Mouse (Mus musculus) lung, embryonic 15.5 days (tissue): ENCODE results near the gene Uhrf1. TPM values are rescaled to one million over a fixed set of nuclear protein-coding genes. Genes with fewer than 3 reads are reported as not detected.
A peak's percentile ranks its signal among the peaks of the same experiment; 100 is the strongest.

Experiments used
- ATAC-seq: fragments of 200-750 bp; cut with Nextera tagmentation; 2 replicates; pipeline ENCODE4 v1.8.0; 2017; ENCODE audit warnings: moderate number of reproducible peaks, borderline replicate concordance; ENCODE audit not compliant: low FRiP score, low TSS enrichment; ENCODE audit errors: extremely low read depth
- H3K27ac ChIP-seq: fragments of 300-500 bp; sonication (generic); 2 replicates; pipeline ENCODE4 v1.5.1; 2015; ENCODE audit warnings: moderate library complexity, mild to moderate bottlenecking, inconsistent platforms
- H3K27me3 ChIP-seq: fragments of 300-500 bp; sonication (generic); 2 replicates; pipeline ENCODE4 v1.6.1; 2015; ENCODE audit warnings: inconsistent platforms
- H3K36me3 ChIP-seq: fragments of 300-500 bp; sonication (generic); 2 replicates; pipeline ENCODE4 v1.6.1; 2015; ENCODE audit warnings: inconsistent platforms
- H3K4me1 ChIP-seq: fragments of 300-500 bp; sonication (generic); 2 replicates; pipeline ENCODE4 v1.6.1; 2015; ENCODE audit warnings: inconsistent platforms
- H3K4me2 ChIP-seq: fragments of 300-500 bp; sonication (generic); 2 replicates; pipeline ENCODE4 v1.6.1; 2015; ENCODE audit warnings: inconsistent platforms, mild to moderate bottlenecking, moderate library complexity
- H3K4me3 ChIP-seq: fragments of 300-500 bp; sonication (generic); 2 replicates; pipeline ENCODE4 v1.5.1; 2015; ENCODE audit warnings: mild to moderate bottlenecking, inconsistent platforms
- H3K9ac ChIP-seq: fragments of 300-500 bp; sonication (generic); 2 replicates; pipeline ENCODE4 v1.6.1; 2015; ENCODE audit warnings: inconsistent platforms
- H3K9me3 ChIP-seq: fragments of 300-500 bp; sonication (generic); 2 replicates; pipeline ENCODE4 v1.6.1; 2016; ENCODE audit warnings: inconsistent platforms
- WGBS: fragments of 180-500 bp; shearing (Covaris S2); methylation state at CpG from one replicate; pipeline ENCODE4 v1.1.7; 2015; 5-methylcytosine and 5-hydroxymethylcytosine counted together
- polyA plus RNA-seq: library from polyadenylated mRNA; unstranded; fragments of >200 nt; fragmentation: Nextera tagmentation; extraction: Ambion mirVana; gene quantifications from 2 replicates; pipeline ENCODE4 v1.2.1, GENCODE M21; 2015

The Uhrf1 gene
- polyA plus RNA-seq, 1 experiment from 2014 or later: 150 TPM

DNA sequence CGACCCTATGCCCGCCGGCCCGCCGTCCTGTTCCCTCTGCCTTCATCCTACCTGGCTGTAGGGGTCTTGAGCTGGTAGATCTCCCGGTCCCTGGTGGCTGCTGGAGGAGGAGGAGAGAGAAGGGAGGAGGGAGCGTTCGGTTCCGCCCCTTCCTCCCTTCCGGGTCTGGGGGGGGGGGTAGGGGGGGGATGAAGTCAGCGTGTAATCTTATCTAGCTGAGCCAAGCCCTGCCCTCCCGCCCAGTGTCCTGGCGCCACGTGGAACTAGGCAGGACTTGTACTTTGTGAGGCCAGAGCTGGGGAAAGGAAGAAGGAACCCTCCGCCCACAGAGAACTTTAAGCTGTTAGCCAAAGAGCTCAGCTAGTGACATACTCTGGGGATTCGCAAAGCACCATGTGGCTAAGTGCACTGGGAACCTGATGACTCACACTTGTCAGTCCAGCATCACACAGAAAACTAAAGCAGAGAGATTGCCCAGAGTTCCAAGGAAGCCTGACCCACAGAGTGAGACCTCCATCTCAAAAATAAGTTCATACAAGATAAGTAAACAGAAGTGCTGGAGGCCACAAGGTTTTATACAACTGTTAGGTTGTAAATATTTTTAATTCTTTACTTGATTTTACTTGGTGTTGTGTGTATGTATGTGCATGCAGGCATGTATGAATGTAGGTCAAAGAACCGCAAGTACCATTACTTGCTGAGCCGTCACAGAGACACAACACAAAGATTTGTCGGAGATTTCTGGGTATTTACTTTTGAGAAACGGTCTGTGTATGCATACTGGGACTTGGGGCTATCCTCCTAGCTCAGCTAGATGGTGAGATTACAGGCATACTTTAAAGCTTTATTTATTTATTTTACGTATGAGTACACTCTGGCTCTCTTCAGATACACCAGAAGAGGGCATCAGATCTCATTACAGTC lies 26.2 kb upstream of the Uhrf1 start, which contains the start of gene Ticam1:
Gene Ticam1 (minus strand): TSS at position 144 of the 924 bp plus-strand sequence.
- peak; percentile 93 for ATAC-seq
- Histone ChIP-seq H3K27ac (peak within 1 kb of the TSS; percentile 94), H3K36me3 (peaks cover 36% of the 10 kb centered on the region), H3K27me3 (no peaks in the 10 kb centered on the region), H3K4me2 (peak within 1 kb of the TSS; percentile 75), H3K9me3 (no peaks in the 10 kb centered on the region), H3K9ac (peak within 1 kb of the TSS; percentile 61), H3K4me3 (peak within 1 kb of the TSS; percentile 57), H3K4me1 (peaks cover 36% of the 10 kb centered on the region)
- 2% methylated on average over 19 of the region's 21 CpGs for WGBS

DNA sequence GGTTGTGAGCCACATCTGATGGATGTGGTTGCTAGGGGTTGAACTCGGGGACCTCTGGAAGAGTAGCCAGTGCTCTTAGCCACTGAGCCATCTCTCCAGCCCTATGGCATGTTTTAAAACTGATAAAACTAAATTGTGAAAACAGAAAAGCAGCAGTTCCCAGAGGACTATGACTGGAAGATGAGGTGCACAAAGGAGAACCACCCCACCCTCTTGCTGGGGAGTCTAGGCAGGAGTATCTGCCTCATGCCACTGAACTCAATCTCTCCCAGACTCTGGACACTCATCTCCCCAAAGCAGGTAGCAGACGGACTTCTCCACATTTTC lies 25.6 kb upstream of the Uhrf1 start:
- Histone ChIP-seq H3K9ac (no peak overlapping the region), H3K36me3 (peaks cover 35% of the 10 kb centered on the region), H3K4me1 (peaks cover 34% of the 10 kb centered on the region), H3K9me3 (no peaks in the 10 kb centered on the region), H3K4me3 (no peak overlapping the region), H3K4me2 (peak overlapping the region; percentile 75), H3K27ac (peak overlapping the region; percentile 94), H3K27me3 (no peaks in the 10 kb centered on the region)
- ATAC-seq: no peak
- 27% methylated on average over 2 of the region's 2 CpGs for WGBS

DNA sequence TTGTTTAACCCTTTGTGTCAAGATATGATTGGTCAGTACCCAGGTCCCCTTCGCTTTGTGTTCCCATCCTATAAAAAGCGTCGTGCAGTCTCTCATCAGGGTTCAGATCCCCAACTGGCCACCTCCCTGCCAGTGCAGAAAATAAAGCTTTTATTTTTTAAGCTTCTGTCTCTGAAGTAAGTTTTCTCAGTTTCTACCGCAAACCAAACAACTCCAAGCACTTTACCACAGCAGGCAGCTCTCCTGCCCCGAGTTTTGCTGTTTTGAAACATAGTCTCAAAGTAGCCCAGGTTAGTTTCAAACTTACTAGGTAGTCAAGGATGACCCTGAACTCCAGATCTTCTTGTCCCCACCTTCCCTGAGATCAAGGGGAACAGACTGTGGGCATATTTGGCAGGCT lies 24.8 kb upstream of the Uhrf1 start:
- Histone ChIP-seq H3K4me1 (peaks cover 26% of the 10 kb centered on the region), H3K4me3 (no peak overlapping the region), H3K4me2 (no peak overlapping the region), H3K9me3 (no peaks in the 10 kb centered on the region), H3K27ac (no peak overlapping the region), H3K9ac (no peak overlapping the region), H3K27me3 (no peaks in the 10 kb centered on the region), H3K36me3 (peaks cover 42% of the 10 kb centered on the region)
- WGBS: 86% methylated on average over 5 of the region's 5 CpGs
- ATAC-seq: no peak

DNA sequence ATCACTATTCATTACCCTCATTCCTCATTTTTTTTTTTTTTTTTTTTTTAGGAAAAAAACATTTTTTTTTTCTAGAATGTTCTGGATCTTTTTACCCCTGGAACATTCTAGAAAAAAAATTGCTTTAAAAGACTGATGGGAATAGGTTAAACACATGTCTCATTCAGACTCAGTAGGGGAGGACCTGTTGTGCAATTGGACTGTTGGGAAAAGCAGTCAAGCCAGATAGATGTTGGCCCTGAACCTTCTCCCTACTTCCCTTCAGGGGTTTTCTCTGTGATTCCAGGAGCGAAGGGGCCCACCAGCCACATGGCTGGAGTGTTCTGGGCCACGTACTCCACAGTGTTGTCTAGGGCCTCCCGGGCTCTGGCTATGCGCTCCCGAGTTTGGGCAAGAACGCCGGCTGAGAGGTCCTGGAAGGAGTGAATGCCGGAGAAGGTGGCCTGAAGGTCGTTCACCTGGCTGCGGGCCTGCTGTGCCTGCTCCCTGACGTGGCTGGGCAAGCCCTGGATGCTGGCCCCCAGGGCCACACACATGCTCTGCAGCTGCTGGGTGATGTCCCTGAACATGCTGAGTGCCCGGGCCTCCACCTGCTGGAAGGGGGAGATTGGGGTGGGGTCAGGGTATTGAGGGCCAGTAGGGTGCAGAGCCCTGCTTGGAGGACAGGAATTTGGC lies 23.5 kb upstream of the Uhrf1 start:
- Histone ChIP-seq H3K27me3 (no peaks in the 10 kb centered on the region), H3K36me3 (peaks cover 47% of the 10 kb centered on the region), H3K27ac (no peak overlapping the region), H3K4me3 (no peak overlapping the region), H3K9ac (no peak overlapping the region), H3K4me2 (no peak overlapping the region), H3K4me1 (peaks cover 18% of the 10 kb centered on the region), H3K9me3 (no peaks in the 10 kb centered on the region)
- 90% methylated on average over 12 of the region's 12 CpGs for WGBS
- no peak for ATAC-seq

DNA sequence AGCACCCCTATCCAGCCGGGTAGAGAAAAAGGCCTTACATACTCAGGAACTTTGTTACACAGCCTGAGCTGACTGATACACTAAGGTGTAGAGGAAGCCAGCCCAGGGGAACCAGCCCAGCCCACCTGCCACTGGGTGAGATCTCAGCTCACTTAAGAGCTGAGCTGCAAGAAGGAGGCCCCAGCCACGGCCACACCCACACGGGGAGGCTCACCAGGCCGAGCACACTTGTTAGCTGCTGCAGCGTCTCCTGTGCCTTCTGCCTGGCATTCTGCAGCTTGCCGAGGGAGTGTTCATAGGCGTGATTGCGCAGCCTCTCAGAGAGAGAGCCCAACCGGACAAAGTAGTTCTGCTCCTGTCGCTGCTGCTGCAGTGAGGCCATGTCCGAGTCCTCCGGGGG lies 21.9 kb upstream of the Uhrf1 start:
- 89% methylated on average over 12 of the region's 12 CpGs for WGBS
- H3K4me2 ChIP-seq: no peak overlapping the region
- H3K27ac ChIP-seq: no peak overlapping the region
- H3K9ac ChIP-seq: no peak overlapping the region
- H3K36me3 ChIP-seq: peaks cover 63% of the 10 kb centered on the region
- no peaks in the 10 kb centered on the region for H3K9me3 ChIP-seq
- H3K4me3 ChIP-seq: no peak overlapping the region
- no peak for ATAC-seq
- peaks cover 12% of the 10 kb centered on the region for H3K4me1 ChIP-seq
- no peaks in the 10 kb centered on the region for H3K27me3 ChIP-seq

DNA sequence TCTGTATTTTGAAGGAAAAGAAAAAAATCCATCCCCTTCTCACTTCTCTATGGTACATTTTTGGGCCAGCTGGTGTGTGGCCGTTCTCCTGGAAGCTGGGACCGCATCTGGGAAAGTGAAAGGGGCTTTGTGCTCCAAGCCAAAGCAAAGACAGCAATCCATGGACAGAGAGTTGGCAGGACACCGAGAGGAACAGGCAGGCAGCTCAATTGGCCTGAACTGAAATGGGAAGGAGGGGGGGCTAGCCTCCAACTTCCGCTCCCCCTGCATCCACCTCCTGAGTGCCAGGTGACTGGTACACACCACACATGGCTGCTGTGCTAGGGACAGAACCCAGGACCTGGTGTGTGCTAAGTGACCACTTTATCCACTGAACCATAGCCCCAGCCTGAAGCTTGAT lies 20.3 kb upstream of the Uhrf1 start:
- Histone ChIP-seq H3K27ac (no peak overlapping the region), H3K4me1 (peaks cover 14% of the 10 kb centered on the region), H3K9me3 (no peaks in the 10 kb centered on the region), H3K4me3 (no peak overlapping the region), H3K27me3 (no peaks in the 10 kb centered on the region), H3K9ac (no peak overlapping the region), H3K4me2 (no peak overlapping the region), H3K36me3 (peaks cover 67% of the 10 kb centered on the region)
- ATAC-seq: no peak
- 85% methylated on average over 4 of the region's 4 CpGs for WGBS

DNA sequence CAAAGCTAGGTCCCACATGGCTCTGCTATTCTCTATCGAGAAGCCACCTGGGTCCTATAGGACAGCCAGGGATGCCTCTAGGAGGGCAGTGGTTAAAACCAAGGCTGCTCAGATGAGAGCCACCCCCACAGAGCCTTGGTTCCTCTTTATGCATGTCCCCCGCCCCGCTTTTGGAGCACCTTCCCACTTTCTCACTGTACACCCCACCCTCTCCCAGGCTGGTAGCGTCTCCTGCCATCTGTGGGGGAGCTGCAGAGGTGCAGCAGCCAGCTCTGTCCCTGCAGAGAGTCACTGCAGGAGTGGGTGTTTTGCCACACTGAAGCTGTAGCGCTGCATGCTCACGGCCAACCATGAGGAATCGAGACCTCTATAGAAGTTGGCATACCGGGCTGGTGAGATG lies 19.8 kb upstream of the Uhrf1 start:
- Histone ChIP-seq H3K4me2 (no peak overlapping the region), H3K36me3 (peaks cover 66% of the 10 kb centered on the region), H3K27me3 (no peaks in the 10 kb centered on the region), H3K4me1 (peaks cover 17% of the 10 kb centered on the region), H3K4me3 (no peak overlapping the region), H3K27ac (no peak overlapping the region), H3K9ac (no peak overlapping the region), H3K9me3 (no peaks in the 10 kb centered on the region)
- WGBS: 89% methylated on average over 8 of the region's 8 CpGs
- ATAC-seq: no peak

DNA sequence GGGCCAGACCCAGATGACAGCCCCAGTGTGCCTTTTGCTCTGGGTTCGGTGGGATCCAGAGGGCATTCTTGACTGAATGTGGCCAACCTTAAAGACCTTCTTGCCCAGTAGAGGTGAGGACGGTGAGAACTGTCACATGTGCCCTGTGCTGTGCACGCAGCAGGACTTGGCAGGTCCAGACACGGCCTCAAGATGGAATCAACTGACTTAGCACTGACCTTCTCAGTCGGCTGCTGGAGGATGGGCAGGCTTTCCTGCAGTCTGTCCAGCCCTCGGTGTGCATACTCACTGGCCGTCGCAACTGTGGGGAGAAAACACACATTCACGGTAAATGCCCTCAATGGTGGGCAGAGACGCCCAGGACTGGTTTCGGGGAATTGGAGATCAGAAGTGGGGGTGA lies 17.1 kb upstream of the Uhrf1 start:
- no peak for ATAC-seq
- Histone ChIP-seq H3K4me3 (no peak overlapping the region), H3K36me3 (peaks cover 47% of the 10 kb centered on the region), H3K9me3 (no peaks in the 10 kb centered on the region), H3K4me2 (no peak overlapping the region), H3K27ac (no peak overlapping the region), H3K27me3 (no peaks in the 10 kb centered on the region), H3K9ac (no peak overlapping the region), H3K4me1 (peaks cover 38% of the 10 kb centered on the region)
- WGBS: 92% methylated on average over 11 of the region's 11 CpGs

DNA sequence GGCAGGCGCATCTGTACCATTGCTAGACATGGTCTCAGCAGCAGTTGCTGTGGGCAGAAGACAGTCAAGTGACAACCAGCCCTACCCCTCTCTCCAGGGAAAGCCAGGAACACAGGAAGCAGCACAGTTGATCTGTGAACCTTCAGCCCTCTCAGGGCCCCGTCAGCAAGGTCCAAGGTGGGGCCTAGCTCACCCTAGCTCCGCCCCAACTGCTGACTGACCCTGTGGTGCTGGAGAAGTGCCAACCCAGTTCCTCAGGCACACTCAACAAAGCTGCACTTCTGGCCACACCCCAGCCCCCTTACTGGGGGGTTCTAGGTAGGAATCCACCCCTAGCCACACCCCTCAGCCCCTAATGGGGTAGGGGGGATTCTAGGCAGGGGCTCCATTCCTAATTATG lies 15.3 kb upstream of the Uhrf1 start:
- Histone ChIP-seq H3K9ac (no peak overlapping the region), H3K27ac (peak overlapping the region; percentile 97), H3K4me3 (peak overlapping the region; percentile 12; the same call in 1 of the 2 replicates), H3K4me2 (peak overlapping the region; percentile 44), H3K27me3 (no peaks in the 10 kb centered on the region), H3K9me3 (no peaks in the 10 kb centered on the region), H3K36me3 (peaks cover 34% of the 10 kb centered on the region), H3K4me1 (peaks cover 44% of the 10 kb centered on the region)
- 30% methylated on average over 3 of the region's 3 CpGs for WGBS
- ATAC-seq: no peak

DNA sequence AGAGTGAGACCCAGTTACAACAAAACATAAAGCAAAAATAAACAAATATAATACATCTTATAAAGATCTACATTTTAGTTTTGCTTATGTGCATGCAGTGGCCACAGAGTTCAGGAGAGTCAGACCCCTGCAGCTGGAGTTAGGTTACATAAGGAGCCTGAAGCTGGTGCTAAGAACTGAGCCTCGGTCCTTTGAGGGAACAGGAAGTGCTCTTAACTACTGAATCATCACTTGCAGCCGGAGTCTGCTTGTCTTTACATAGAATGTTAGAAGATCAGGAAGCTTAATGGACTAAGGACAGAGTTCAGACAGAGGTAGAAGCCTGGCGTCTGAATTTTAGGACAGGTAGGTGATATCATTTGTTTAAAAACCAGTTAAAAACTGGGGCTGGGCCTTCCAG lies 14.3 kb upstream of the Uhrf1 start:
- WGBS: 22% methylated on average over 3 of the region's 3 CpGs
- H3K36me3 ChIP-seq: peaks cover 27% of the 10 kb centered on the region
- peak overlapping the region; percentile 79 for H3K4me2 ChIP-seq
- no peaks in the 10 kb centered on the region for H3K27me3 ChIP-seq
- H3K4me3 ChIP-seq: peak overlapping the region; percentile 60
- H3K4me1 ChIP-seq: peaks cover 44% of the 10 kb centered on the region
- H3K9me3 ChIP-seq: no peaks in the 10 kb centered on the region
- ATAC-seq: no peak
- peak overlapping the region; percentile 55; the same call in 1 of the 2 replicates for H3K9ac ChIP-seq
- H3K27ac ChIP-seq: peak overlapping the region; percentile 97

DNA sequence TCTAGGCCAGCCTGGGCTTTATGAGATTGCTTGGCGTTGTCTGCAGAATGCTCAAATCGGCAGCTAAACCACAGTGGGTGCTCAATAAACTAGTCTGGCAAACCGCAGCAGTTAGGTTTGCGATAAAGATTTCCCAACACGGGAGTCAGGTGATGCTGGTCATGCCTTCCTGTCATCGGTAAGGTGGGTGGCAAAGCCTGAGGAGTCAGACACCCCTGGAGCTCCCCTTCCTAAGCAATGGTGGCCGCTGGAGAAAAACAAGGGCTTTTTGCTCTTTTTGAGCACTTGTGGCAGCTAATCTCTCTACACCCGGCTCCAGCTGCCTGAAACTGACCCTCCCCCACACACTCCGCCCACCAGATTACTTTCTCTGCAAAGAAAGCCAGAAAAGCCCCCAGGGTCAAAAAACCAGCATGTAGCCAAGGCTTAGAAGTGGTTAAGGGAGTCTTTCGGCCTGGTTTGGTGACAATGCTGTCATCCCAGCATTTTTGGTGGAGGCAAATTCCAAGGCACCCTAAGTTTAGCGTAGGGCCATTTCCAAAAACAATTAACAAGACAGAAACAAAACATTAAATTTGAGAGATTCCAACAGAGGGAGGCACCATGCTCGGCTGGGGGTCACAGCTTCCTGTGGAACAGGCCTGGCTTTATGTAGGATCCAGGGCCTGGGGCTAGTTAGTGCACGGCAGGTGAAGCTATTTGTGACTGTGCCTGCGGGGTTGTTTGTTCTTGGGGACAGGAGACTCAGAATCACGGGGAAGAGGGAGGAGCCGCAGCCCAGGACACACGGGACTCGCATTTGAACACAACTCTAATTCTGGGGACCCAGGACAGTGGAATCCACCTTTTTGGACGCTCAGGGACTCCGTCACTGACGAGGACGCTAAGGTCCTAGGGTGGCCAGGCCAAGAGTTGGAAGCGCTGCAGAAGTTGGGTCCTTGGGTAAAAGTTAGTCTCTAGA lies 13.5 kb upstream of the Uhrf1 start:
- ATAC-seq: no peak
- WGBS: 3% methylated on average over 23 of the region's 23 CpGs
- Histone ChIP-seq H3K4me2 (peak overlapping the region; percentile 79), H3K9me3 (no peaks in the 10 kb centered on the region), H3K4me3 (peak overlapping the region; percentile 60), H3K27me3 (no peaks in the 10 kb centered on the region), H3K27ac (peak overlapping the region; percentile 97), H3K36me3 (peaks cover 19% of the 10 kb centered on the region), H3K4me1 (peaks cover 44% of the 10 kb centered on the region), H3K9ac (peak overlapping the region; percentile 55)
